Mouse (Mus musculus) E14TG2a.4 (cell line): ENCODE results near the gene Kel.
A peak's percentile ranks its signal among the peaks of the same experiment; 100 is the strongest.

Source experiments
- H3K27me3 ChIP-seq: 2 replicates; pipeline ENCODE4 v1.6.1; 2014; ENCODE audit warnings: low read length, control low read depth; ENCODE audit not compliant: insufficient read depth
- H3K36me3 ChIP-seq: 2 replicates; pipeline ENCODE4 v1.6.1; 2014; ENCODE audit warnings: low read length, control low read depth; ENCODE audit not compliant: insufficient read depth
- H3K4me1 ChIP-seq: replicated peaks from 2 replicates; pipeline ENCODE4 v1.6.1; 2014; ENCODE audit warnings: low read depth, low read length, control low read depth
- H3K4me3 ChIP-seq: replicated peaks from 2 replicates; pipeline ENCODE4 v1.5.1; 2014; ENCODE audit warnings: mild to moderate bottlenecking, low read length
- H3K9me3 ChIP-seq: 2 replicates; pipeline ENCODE4 v1.6.1; 2014; ENCODE audit warnings: low read length, control low read depth
- CTCF ChIP-seq: conservative IDR thresholded peaks from 2 replicates; pipeline ENCODE4 v1.5.1; 2014; ENCODE audit warnings: low read length
- NANOG ChIP-seq: IDR thresholded peaks from 2 replicates; pipeline ENCODE4 v1.6.1; 2014; ENCODE audit warnings: borderline replicate concordance, low read length, mixed read lengths
- POU5F1 ChIP-seq: IDR thresholded peaks from 2 replicates; pipeline ENCODE4 v1.6.1; 2014; ENCODE audit warnings: low read length, borderline replicate concordance

Kel gene

DNA sequence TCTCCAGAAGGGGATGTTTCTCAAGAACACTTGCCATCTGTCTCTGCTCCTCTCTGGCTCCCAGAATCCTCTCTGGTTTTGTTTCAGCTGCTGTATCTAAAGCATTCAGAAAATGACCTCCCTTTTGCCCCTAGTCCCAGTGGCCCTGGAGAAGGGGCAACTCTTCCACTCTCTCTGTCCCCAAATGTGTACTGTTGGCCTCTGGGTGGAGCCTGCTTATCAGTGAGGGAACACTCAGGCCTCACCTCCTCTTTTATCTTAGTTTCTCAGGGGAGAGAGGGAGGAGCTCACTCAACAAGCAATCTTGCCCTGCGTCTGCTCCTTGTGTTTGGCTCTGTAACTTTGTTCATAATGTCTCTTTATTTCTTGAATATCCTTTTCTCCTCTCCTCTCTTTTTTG, at the start of gene Kel:
Gene Kel (minus strand): TSS at position 217 of the 400 bp plus-strand sequence.
- TF ChIP-seq NANOG (no peak), POU5F1 (no peak), CTCF (no peak)
- Histone ChIP-seq H3K4me3 (no peak within 1 kb of the TSS), H3K27me3 (no peaks in the 10 kb centered on the region), H3K36me3 (no peaks in the 10 kb centered on the region), H3K9me3 (no peaks in the 10 kb centered on the region), H3K4me1 (no peaks in the 10 kb centered on the region)

GRCm38 (mm10) chr6:41744664-41745392, 40.7 kb upstream of the Kel start:
- H3K4me3 ChIP-seq, result no peak overlapping the region
- H3K27me3 ChIP-seq, result no peaks in the 10 kb centered on the region
- TF ChIP-seq POU5F1 (no peak), CTCF (no peak), NANOG (no peak)
- H3K9me3 ChIP-seq, result no peaks in the 10 kb centered on the region
- H3K4me1 ChIP-seq, result peaks cover 11% of the 10 kb centered on the region
- H3K36me3 ChIP-seq, result no peaks in the 10 kb centered on the region

- H3K4me3 ChIP-seq, result no peak overlapping the region
- H3K4me1 ChIP-seq, result peaks cover 11% of the 10 kb centered on the region
- no peaks in the 10 kb centered on the region for H3K9me3 ChIP-seq
- H3K36me3 ChIP-seq, result no peaks in the 10 kb centered on the region
- H3K27me3 ChIP-seq, result no peaks in the 10 kb centered on the region
- TF ChIP-seq NANOG, result peak; percentile 34; the same call in 1 of the 2 replicates
- TF ChIP-seq POU5F1, result no peak
- TF ChIP-seq CTCF, result no peak
Measured at GRCm38 (mm10) chr6:41741101-41741500, 37.0 kb upstream of the Kel start.

- H3K36me3 ChIP-seq, result no peaks in the 10 kb centered on the region
- H3K4me1 ChIP-seq, result no peaks in the 10 kb centered on the region
- H3K4me3 ChIP-seq, result no peak overlapping the region
- TF ChIP-seq POU5F1, result no peak
- no peak for TF ChIP-seq CTCF
- H3K9me3 ChIP-seq, result no peaks in the 10 kb centered on the region
- H3K27me3 ChIP-seq, result no peaks in the 10 kb centered on the region
Measured at GRCm38 (mm10) chr6:41734719-41735470, 30.8 kb upstream of the Kel start.

GRCm38 (mm10) chr6:41727989-41728609, 24.0 kb upstream of the Kel start:
- Histone ChIP-seq H3K4me3 (no peak overlapping the region), H3K4me1 (no peaks in the 10 kb centered on the region), H3K27me3 (no peaks in the 10 kb centered on the region), H3K9me3 (no peaks in the 10 kb centered on the region), H3K36me3 (no peaks in the 10 kb centered on the region)
- TF ChIP-seq POU5F1 (no peak), CTCF (no peak), NANOG (no peak)

DNA sequence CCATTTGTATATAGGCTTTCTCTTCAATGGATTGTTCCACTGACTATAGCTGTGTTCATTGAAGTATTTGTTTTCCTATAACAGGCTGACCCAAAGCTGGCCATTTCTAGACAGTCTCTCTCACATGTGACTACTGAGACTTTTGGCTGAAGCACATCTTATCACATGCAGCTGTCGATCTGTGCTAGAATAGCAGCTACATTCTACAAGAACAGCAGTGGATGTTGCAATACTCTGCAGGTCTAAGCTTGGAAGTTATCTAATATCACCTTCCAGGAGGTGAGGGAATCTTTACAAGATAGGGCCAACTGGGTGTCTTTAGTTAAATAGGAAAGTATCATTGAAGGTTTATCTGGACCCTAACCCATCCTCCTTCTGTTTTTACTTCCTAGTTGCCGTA, 17.3 kb upstream of the Kel start:
- no peak overlapping the region for H3K4me3 ChIP-seq
- no peaks in the 10 kb centered on the region for H3K4me1 ChIP-seq
- H3K27me3 ChIP-seq, result no peaks in the 10 kb centered on the region
- TF ChIP-seq POU5F1 (no peak), NANOG (no peak), CTCF (no peak)
- H3K9me3 ChIP-seq, result no peaks in the 10 kb centered on the region
- H3K36me3 ChIP-seq, result no peaks in the 10 kb centered on the region

GRCm38 (mm10) chr6:41710281-41710680, 6.1 kb upstream of the Kel start:
- TF ChIP-seq NANOG (no peak), POU5F1 (no peak), CTCF (no peak)
- Histone ChIP-seq H3K27me3 (no peaks in the 10 kb centered on the region), H3K4me3 (no peak overlapping the region), H3K36me3 (no peaks in the 10 kb centered on the region), H3K9me3 (no peaks in the 10 kb centered on the region), H3K4me1 (no peaks in the 10 kb centered on the region)

GRCm38 (mm10) chr6:41706275-41706674, 2.1 kb upstream of the Kel start:
- H3K36me3 ChIP-seq, result no peaks in the 10 kb centered on the region
- TF ChIP-seq CTCF (no peak), NANOG (no peak), POU5F1 (no peak)
- H3K9me3 ChIP-seq, result no peaks in the 10 kb centered on the region
- no peak overlapping the region for H3K4me3 ChIP-seq
- H3K27me3 ChIP-seq, result no peaks in the 10 kb centered on the region
- H3K4me1 ChIP-seq, result no peaks in the 10 kb centered on the region
